Mouse (Mus musculus) heart, adult 11 months (tissue): ENCODE measurements around the gene Adamts2.
A peak's percentile ranks its signal among the peaks of the same experiment; 100 is the strongest.

ENCODE experiments used
- DNase-seq: peaks from one replicate; pipeline ENCODE4 v3.0.0; 2022

Adamts2 gene

GRCm38 (mm10) chr11:50739453-50739852 is 137.6 kb downstream of the Adamts2 start:
- DNase-seq: peak; percentile 96

GRCm38 (mm10) chr11:50742146-50742545 is 140.3 kb downstream of the Adamts2 start:
- DNase-seq: no peak

GRCm38 (mm10) chr11:50744971-50745370 is 143.1 kb downstream of the Adamts2 start:
- peak; percentile 97 for DNase-seq

GRCm38 (mm10) chr11:50746508-50746907 is 144.6 kb downstream of the Adamts2 start:
- peak; percentile 96 for DNase-seq

GRCm38 (mm10) chr11:50750983-50751585 is 149.2 kb downstream of the Adamts2 start:
- no peak for DNase-seq

GRCm38 (mm10) chr11:50757741-50758140 is 155.9 kb downstream of the Adamts2 start:
- no peak for DNase-seq

GRCm38 (mm10) chr11:50766461-50766860 is 164.6 kb downstream of the Adamts2 start:
- DNase-seq: no peak

GRCm38 (mm10) chr11:50767039-50767438 is 165.2 kb downstream of the Adamts2 start:
- no peak for DNase-seq

GRCm38 (mm10) chr11:50768995-50769749 is 167.3 kb downstream of the Adamts2 start:
- peak; percentile 97 for DNase-seq

GRCm38 (mm10) chr11:50771006-50771405 is 169.1 kb downstream of the Adamts2 start:
- no peak for DNase-seq

- DNase-seq: peak; percentile 74
These were observed 195.8 kb downstream of the Adamts2 start for GRCm38 (mm10) chr11:50797674-50798073.

GRCm38 (mm10) chr11:50798836-50799235 is 197.0 kb downstream of the Adamts2 start:
- no peak for DNase-seq

- no peak for DNase-seq
These were observed 212.3 kb downstream of the Adamts2 start for GRCm38 (mm10) chr11:50814233-50814632.

GRCm38 (mm10) chr11:50826214-50826613 is 224.3 kb downstream of the Adamts2 start:
- DNase-seq: no peak

GRCm38 (mm10) chr11:50827010-50827953 is 225.4 kb downstream of the Adamts2 start, which contains the start of gene Zfp354c:
TSS of gene Zfp354c (minus strand) at chr11:50827724.
- DNase-seq: peak; percentile 98

- DNase-seq: peak; percentile 6
These were observed 233.8 kb downstream of the Adamts2 start for GRCm38 (mm10) chr11:50835727-50836126.

- DNase-seq: peak; percentile 99
These were observed 239.3 kb downstream of the Adamts2 start, which contains the start of gene Zfp879 for GRCm38 (mm10) chr11:50841023-50841735. TSS of gene Zfp879 (minus strand) at chr11:50841552.

- no peak for DNase-seq
These were observed 244.1 kb downstream of the Adamts2 start for GRCm38 (mm10) chr11:50845951-50846350.

GRCm38 (mm10) chr11:50847047-50847446 is 245.2 kb downstream of the Adamts2 start:
- DNase-seq: no peak

- no peak for DNase-seq
These were observed 246.7 kb downstream of the Adamts2 start for GRCm38 (mm10) chr11:50848520-50849137.

GRCm38 (mm10) chr11:50849310-50849709 is 247.4 kb downstream of the Adamts2 start:
- no peak for DNase-seq

- DNase-seq: no peak
These were observed 248.4 kb downstream of the Adamts2 start, which contains the start of gene Grm6 for GRCm38 (mm10) chr11:50850177-50850735. TSS of gene Grm6 (plus strand) at chr11:50850685.
